Mouse (Mus musculus): ENCODE measurements around the gene Snx14. TPM values are rescaled to one million over a fixed set of nuclear protein-coding genes. Genes with fewer than 3 reads are reported as not detected.

The Snx14 gene
- total and polyA plus RNA-seq, 2 experiments from 2014 or later: 21.7 to 21.9 TPM

DNA sequence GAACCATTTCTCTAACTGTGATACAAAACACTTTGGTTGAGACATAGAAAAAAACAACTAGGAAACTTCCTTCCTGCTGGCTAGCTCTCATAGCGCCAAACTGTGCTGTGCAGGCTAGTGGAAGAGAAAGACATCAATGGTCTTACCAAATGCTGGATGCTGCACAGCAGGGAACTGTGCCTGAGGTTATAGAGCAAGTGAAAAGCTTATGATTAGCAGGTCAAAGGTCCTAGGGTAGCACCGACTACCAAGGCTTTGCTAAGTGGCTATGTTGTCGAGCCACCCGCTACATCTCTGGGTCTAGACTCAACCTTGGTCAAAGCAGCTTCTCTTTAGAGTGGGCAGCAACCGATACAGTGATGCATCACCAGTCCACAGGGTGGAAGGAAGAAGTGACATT lies 49.9 kb downstream of the Snx14 start:
- Histone ChIP-seq H3K4me3 (ENCODE audit: low read depth, low read length) (no peak overlapping the region), H3K4me2 (ENCODE audit: low read depth, low read length) (no peak overlapping the region), H3K9me3 (replicated peaks; ENCODE audit: control insufficient read depth, low read length) (no peaks in the 10 kb centered on the region), H3K36me3 (replicated peaks; ENCODE audit: control insufficient read depth, insufficient read depth, low read length) (peaks cover 57% of the 10 kb centered on the region), H3K9ac (replicated peaks; ENCODE audit: low read depth, low read length) (no peak overlapping the region), H3K27me3 (ENCODE audit: control insufficient read depth, insufficient read depth, low read length) (no peaks in the 10 kb centered on the region), H3K4me1 (ENCODE audit: control insufficient read depth, insufficient read depth) (no peaks in the 10 kb centered on the region), H3K27ac (ENCODE audit: low read depth) (no peak overlapping the region)
- DNase-seq (ENCODE audit: low spot score): no peak
- 92% methylated on average over 5 of the region's 5 CpGs for WGBS
- ATAC-seq (ENCODE audit: insufficient read depth, low read depth): no peak
- TF ChIP-seq EP300 (IDR thresholded peaks at IDR 0.05; ENCODE audit: low read depth) (no peak), CTCF (IDR thresholded peaks at IDR 0.05; ENCODE audit: low read depth) (no peak)

DNA sequence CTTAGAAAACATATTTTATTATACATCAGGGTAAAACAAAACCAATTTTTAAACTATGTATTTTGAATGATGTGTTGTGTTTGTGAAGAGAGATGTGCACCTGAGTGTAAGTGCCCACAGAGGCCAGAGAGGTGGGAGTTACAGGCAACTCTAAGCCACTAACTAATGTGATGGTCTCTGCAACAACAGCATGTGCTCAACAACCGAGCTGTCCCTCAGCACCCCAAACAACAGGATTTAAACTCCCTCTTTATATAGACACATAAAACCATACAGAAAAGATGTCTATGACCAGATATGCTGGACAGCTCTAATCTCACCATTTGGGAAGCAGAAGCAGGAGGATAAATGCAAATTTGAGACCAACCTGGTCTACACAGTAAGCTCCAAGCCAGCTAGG lies 58.2 kb downstream of the Snx14 start:
- Histone ChIP-seq H3K9me3 (replicated peaks; ENCODE audit: control insufficient read depth, low read length) (no peaks in the 10 kb centered on the region), H3K27ac (ENCODE audit: low read depth) (no peak overlapping the region), H3K4me3 (ENCODE audit: low read depth, low read length) (no peak overlapping the region), H3K4me2 (ENCODE audit: low read depth, low read length) (no peak overlapping the region), H3K36me3 (replicated peaks; ENCODE audit: control insufficient read depth, insufficient read depth, low read length) (peaks cover 52% of the 10 kb centered on the region), H3K4me1 (ENCODE audit: control insufficient read depth, insufficient read depth) (no peaks in the 10 kb centered on the region), H3K27me3 (ENCODE audit: control insufficient read depth, insufficient read depth, low read length) (no peaks in the 10 kb centered on the region), H3K9ac (replicated peaks; ENCODE audit: low read depth, low read length) (no peak overlapping the region)
- WGBS: 79% methylated on average over 1 of the region's 1 CpGs
- ATAC-seq (ENCODE audit: insufficient read depth, low read depth) (no peak), DNase-seq (ENCODE audit: low spot score) (no peak)
- no peak for TF ChIP-seq EP300 (IDR thresholded peaks at IDR 0.05; ENCODE audit: low read depth)
- TF ChIP-seq CTCF (IDR thresholded peaks at IDR 0.05; ENCODE audit: low read depth): no peak

DNA sequence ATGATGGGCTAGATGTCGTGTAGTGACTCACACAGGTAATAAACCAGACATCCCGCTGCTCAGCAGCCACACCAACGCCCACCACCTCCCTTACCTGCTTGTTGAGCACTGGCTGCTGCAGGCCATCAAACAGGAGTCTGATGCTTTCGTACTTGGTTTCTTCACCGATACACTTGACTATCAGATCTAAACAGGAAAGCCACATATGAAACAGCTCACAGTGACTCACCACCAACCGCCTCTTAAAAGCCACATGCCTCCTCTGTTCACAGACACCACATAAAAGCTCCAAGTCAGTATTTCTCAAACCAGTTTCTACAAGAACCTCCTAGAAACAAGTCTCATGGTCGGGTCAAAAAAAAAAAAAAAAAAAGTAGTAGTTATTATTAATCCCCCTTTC lies 58.7 kb downstream of the Snx14 start:
- peaks cover 48% of the 10 kb centered on the region for H3K36me3 ChIP-seq (replicated peaks; ENCODE audit: control insufficient read depth, insufficient read depth, low read length)
- no peak for ATAC-seq (ENCODE audit: insufficient read depth, low read depth)

DNA sequence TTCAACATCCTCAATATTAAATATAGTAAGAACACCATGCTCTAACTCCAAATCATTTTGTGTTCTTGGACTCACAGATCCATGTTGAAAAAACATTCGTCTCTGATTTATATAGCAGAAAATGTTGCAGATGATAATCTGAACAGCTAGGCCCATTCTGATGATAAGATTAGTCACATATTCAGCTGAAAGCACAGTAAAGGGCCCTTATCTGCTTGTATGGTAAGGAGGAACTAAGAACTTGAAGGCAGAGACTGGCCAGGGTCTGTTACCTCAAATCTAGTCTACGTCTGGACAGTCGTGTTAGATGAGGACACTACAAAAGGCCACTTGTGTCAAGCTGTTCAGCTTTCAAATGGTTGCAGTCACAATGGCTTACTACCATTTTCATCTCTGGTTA lies 59.7 kb downstream of the Snx14 start:
- Histone ChIP-seq H3K4me2 (ENCODE audit: low read depth, low read length) (no peak overlapping the region), H3K9ac (replicated peaks; ENCODE audit: low read depth, low read length) (no peak overlapping the region), H3K27ac (ENCODE audit: low read depth) (no peak overlapping the region), H3K36me3 (replicated peaks; ENCODE audit: control insufficient read depth, insufficient read depth, low read length) (peaks cover 48% of the 10 kb centered on the region), H3K27me3 (ENCODE audit: control insufficient read depth, insufficient read depth, low read length) (no peaks in the 10 kb centered on the region), H3K9me3 (replicated peaks; ENCODE audit: control insufficient read depth, low read length) (no peaks in the 10 kb centered on the region), H3K4me1 (ENCODE audit: control insufficient read depth, insufficient read depth) (no peaks in the 10 kb centered on the region), H3K4me3 (ENCODE audit: low read depth, low read length) (no peak overlapping the region)
- no peak for ATAC-seq (ENCODE audit: insufficient read depth, low read depth)
- no peak for DNase-seq (ENCODE audit: low spot score)
- no peak for TF ChIP-seq EP300 (IDR thresholded peaks at IDR 0.05; ENCODE audit: low read depth)
- no peak for TF ChIP-seq CTCF (IDR thresholded peaks at IDR 0.05; ENCODE audit: low read depth)
- WGBS: 69% methylated on average over 3 of the region's 3 CpGs

More for the DNA sequence above, 58.7 kb downstream of the Snx14 start:
- no peak overlapping the region for H3K9ac ChIP-seq (replicated peaks; ENCODE audit: low read depth, low read length)
- WGBS: 69% methylated on average over 7 of the region's 7 CpGs
- no peaks in the 10 kb centered on the region for H3K4me1 ChIP-seq (ENCODE audit: control insufficient read depth, insufficient read depth)
- H3K27me3 ChIP-seq (ENCODE audit: control insufficient read depth, insufficient read depth, low read length): no peaks in the 10 kb centered on the region
- no peak overlapping the region for H3K27ac ChIP-seq (ENCODE audit: low read depth)
- DNase-seq (ENCODE audit: low spot score): no peak
- TF ChIP-seq EP300 (IDR thresholded peaks at IDR 0.05; ENCODE audit: low read depth) (no peak), CTCF (IDR thresholded peaks at IDR 0.05; ENCODE audit: low read depth) (no peak)
- no peak overlapping the region for H3K4me3 ChIP-seq (ENCODE audit: low read depth, low read length)
- no peak overlapping the region for H3K4me2 ChIP-seq (ENCODE audit: low read depth, low read length)
- no peaks in the 10 kb centered on the region for H3K9me3 ChIP-seq (replicated peaks; ENCODE audit: control insufficient read depth, low read length)

DNA sequence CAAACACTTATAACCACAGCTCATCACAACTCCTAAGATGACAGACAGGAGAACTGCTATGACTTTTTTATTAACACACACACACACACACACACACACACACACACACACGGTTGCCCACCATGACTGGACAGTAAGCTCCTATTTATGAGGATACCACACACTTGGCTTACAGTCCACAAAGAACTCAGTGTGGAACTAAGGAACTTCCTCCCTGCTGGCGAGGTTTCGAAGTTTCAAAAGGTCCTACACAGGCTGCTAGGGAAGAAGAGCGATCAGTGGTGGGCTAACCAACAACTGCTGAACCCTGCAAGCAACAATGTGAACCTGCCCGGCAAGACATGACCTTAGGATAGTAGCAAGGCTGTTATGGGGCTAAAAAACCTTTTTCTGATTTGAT lies 61.3 kb downstream of the Snx14 start:
- Histone ChIP-seq H3K36me3 (replicated peaks; ENCODE audit: control insufficient read depth, insufficient read depth, low read length) (peaks cover 45% of the 10 kb centered on the region), H3K4me1 (ENCODE audit: control insufficient read depth, insufficient read depth) (no peaks in the 10 kb centered on the region), H3K9me3 (replicated peaks; ENCODE audit: control insufficient read depth, low read length) (no peaks in the 10 kb centered on the region), H3K27ac (ENCODE audit: low read depth) (no peak overlapping the region), H3K27me3 (ENCODE audit: control insufficient read depth, insufficient read depth, low read length) (no peaks in the 10 kb centered on the region), H3K9ac (replicated peaks; ENCODE audit: low read depth, low read length) (no peak overlapping the region), H3K4me2 (ENCODE audit: low read depth, low read length) (no peak overlapping the region), H3K4me3 (ENCODE audit: low read depth, low read length) (no peak overlapping the region)
- WGBS: 82% methylated on average over 5 of the region's 5 CpGs
- TF ChIP-seq CTCF (IDR thresholded peaks at IDR 0.05; ENCODE audit: low read depth) (no peak), EP300 (IDR thresholded peaks at IDR 0.05; ENCODE audit: low read depth) (no peak)
- no peak for ATAC-seq (ENCODE audit: insufficient read depth, low read depth)
- DNase-seq (ENCODE audit: low spot score): no peak

DNA sequence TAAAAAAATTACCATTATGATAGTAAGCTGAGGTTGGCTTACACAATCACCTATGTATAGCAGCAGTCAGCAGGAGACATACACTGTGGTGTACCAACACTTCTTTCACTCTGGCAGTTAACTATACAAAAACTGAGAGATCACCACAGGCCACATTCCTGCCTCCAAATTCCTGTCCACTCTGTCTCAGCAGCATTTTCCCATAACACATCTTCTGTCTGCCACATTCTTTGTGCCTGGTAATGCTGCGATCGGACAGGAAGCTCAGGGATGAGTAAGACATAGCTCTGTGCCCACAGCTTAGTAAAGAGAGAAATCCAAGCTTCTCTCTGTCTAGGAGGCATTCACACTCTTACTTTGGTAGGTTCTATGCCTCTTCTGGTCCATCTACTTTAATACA lies 65.8 kb downstream of the Snx14 start:
- Histone ChIP-seq H3K27ac (ENCODE audit: low read depth) (no peak overlapping the region), H3K9me3 (replicated peaks; ENCODE audit: control insufficient read depth, low read length) (no peaks in the 10 kb centered on the region), H3K9ac (replicated peaks; ENCODE audit: low read depth, low read length) (no peak overlapping the region), H3K36me3 (replicated peaks; ENCODE audit: control insufficient read depth, insufficient read depth, low read length) (peaks cover 45% of the 10 kb centered on the region), H3K27me3 (ENCODE audit: control insufficient read depth, insufficient read depth, low read length) (no peaks in the 10 kb centered on the region), H3K4me3 (ENCODE audit: low read depth, low read length) (no peak overlapping the region), H3K4me1 (ENCODE audit: control insufficient read depth, insufficient read depth) (no peaks in the 10 kb centered on the region), H3K4me2 (ENCODE audit: low read depth, low read length) (no peak overlapping the region)
- ATAC-seq (ENCODE audit: insufficient read depth, low read depth) (no peak), DNase-seq (ENCODE audit: low spot score) (no peak)
- 53% methylated on average over 2 of the region's 2 CpGs for WGBS
- no peak for TF ChIP-seq EP300 (IDR thresholded peaks at IDR 0.05; ENCODE audit: low read depth)
- no peak for TF ChIP-seq CTCF (IDR thresholded peaks at IDR 0.05; ENCODE audit: low read depth)

All from heart, postnatal 0 days (tissue).